In genomic region chr12:88398658-88399057, GRCm38 (mm10) we compare ENCODE assay signal across 12 mouse cellular contexts.
"Had no signal": no experiment of that assay in that cellular context is flagged by ENCODE, and none has a peak within 500 bp of the region (broad histone marks: within the 10 kb centered on the region; RNA-seq: fewer than 3 reads in every experiment).

No protein-coding gene starts in this region.

- H3K27ac ChIP-seq: left cerebral cortex, adult 2 months; limb, embryonic 15.5 days; lung, embryonic 15.5 days; macrophage; midbrain, embryonic 13.5 days; neural tube, embryonic 15.5 days; stomach, postnatal 0 days had no signal

- H3K4me3 ChIP-seq: left cerebral cortex, adult 2 months; limb, embryonic 15.5 days; lung, embryonic 15.5 days; midbrain, embryonic 13.5 days; myocyte; neural tube, embryonic 15.5 days had no signal

- H3K9me3 ChIP-seq: limb, embryonic 15.5 days; lung, embryonic 15.5 days; midbrain, embryonic 13.5 days; neural tube, embryonic 15.5 days had no signal

- H3K36me3 ChIP-seq: lung, embryonic 15.5 days had no signal

- H3K4me1 ChIP-seq: limb, embryonic 15.5 days; lung, embryonic 15.5 days; midbrain, embryonic 13.5 days; neural tube, embryonic 15.5 days had no signal

- DNase-seq: kidney, adult 18-20 months; kidney, postnatal 10 days; lung, postnatal 14 days; thymus, postnatal 36 days had no signal

- H3K9ac ChIP-seq: limb, embryonic 15.5 days; lung, embryonic 15.5 days; midbrain, embryonic 13.5 days; neural tube, embryonic 15.5 days had no signal

- H3K4me2 ChIP-seq: limb, embryonic 15.5 days; lung, embryonic 15.5 days; midbrain, embryonic 13.5 days; neural tube, embryonic 15.5 days had no signal

- H3K27me3 ChIP-seq: limb, embryonic 15.5 days; lung, embryonic 15.5 days; midbrain, embryonic 13.5 days; neural tube, embryonic 15.5 days had no signal

- ATAC-seq: midbrain, embryonic 13.5 days had no signal
